Mouse (Mus musculus): Measurements from ENCODE around the gene Ifnl2. TPM values are rescaled to one million over a fixed set of nuclear protein-coding genes. Genes with fewer than 3 reads are reported as not detected.
A peak's percentile ranks its signal among the peaks of the same experiment; 100 is the strongest.
"Not testable (repeated sequence)": the region's sequence is repeated elsewhere in the genome, so short reads cannot be mapped to it uniquely, and the experiment has no call there.

Ifnl2 gene
- not detected in 2 replicates for polyA plus RNA-seq (2015; fragmentation: Nextera tagmentation; extraction: Ambion mirVana)

GRCm38 (mm10) chr7:28510405-28510974 lies at the start of gene Ifnl2:
Ifnl2 (minus strand) TSS chr7:28510455.
- not testable (repeated sequence) for H3K9ac ChIP-seq; H3K36me3 ChIP-seq (replicated peaks); H3K27me3 ChIP-seq; H3K4me3 ChIP-seq (replicated peaks); H3K27ac ChIP-seq (replicated peaks); ATAC-seq (ENCODE audit: insufficient read depth); H3K4me1 ChIP-seq (replicated peaks); H3K4me2 ChIP-seq; H3K9me3 ChIP-seq (replicated peaks)
- 32% methylated on average over 8 of the region's 8 CpGs for WGBS (ENCODE audit: insufficient replicate concordance)

GRCm38 (mm10) chr7:28558486-28558885 lies 48.2 kb upstream of the Ifnl2 start:
- Histone ChIP-seq H3K4me3 (replicated peaks) (no peak overlapping the region), H3K9ac (no peak overlapping the region), H3K27me3 (no peaks in the 10 kb centered on the region), H3K4me2 (no peak overlapping the region), H3K9me3 (replicated peaks) (no peaks in the 10 kb centered on the region), H3K4me1 (replicated peaks) (peaks cover 11% of the 10 kb centered on the region), H3K36me3 (replicated peaks) (peaks cover 52% of the 10 kb centered on the region), H3K27ac (replicated peaks) (no peak overlapping the region)
- 50% methylated on average over 4 of the region's 4 CpGs for WGBS (ENCODE audit: insufficient replicate concordance)
- no peak for ATAC-seq (ENCODE audit: insufficient read depth)

- Histone ChIP-seq H3K9ac (no peak overlapping the region), H3K36me3 (replicated peaks) (peaks cover 45% of the 10 kb centered on the region), H3K4me2 (no peak overlapping the region), H3K4me3 (replicated peaks) (no peak overlapping the region), H3K9me3 (replicated peaks) (no peaks in the 10 kb centered on the region), H3K27ac (replicated peaks) (no peak overlapping the region), H3K4me1 (replicated peaks) (peaks cover 11% of the 10 kb centered on the region), H3K27me3 (no peaks in the 10 kb centered on the region)
- ATAC-seq (ENCODE audit: insufficient read depth) = no peak
- WGBS (ENCODE audit: insufficient replicate concordance) = 27% methylated on average over 6 of the region's 6 CpGs
These were observed 47.5 kb upstream of the Ifnl2 start for GRCm38 (mm10) chr7:28557708-28558107.

- no peak for ATAC-seq (ENCODE audit: insufficient read depth)
- no peak overlapping the region for H3K4me3 ChIP-seq (replicated peaks)
- WGBS (ENCODE audit: insufficient replicate concordance) = 56% methylated on average over 5 of the region's 5 CpGs
- H3K9me3 ChIP-seq (replicated peaks) = no peaks in the 10 kb centered on the region
- no peaks in the 10 kb centered on the region for H3K27me3 ChIP-seq
- no peak overlapping the region for H3K9ac ChIP-seq
- peaks cover 38% of the 10 kb centered on the region for H3K36me3 ChIP-seq (replicated peaks)
- H3K4me1 ChIP-seq (replicated peaks) = peaks cover 11% of the 10 kb centered on the region
- H3K27ac ChIP-seq (replicated peaks) = no peak overlapping the region
- H3K4me2 ChIP-seq = no peak overlapping the region
These were observed 46.8 kb upstream of the Ifnl2 start for GRCm38 (mm10) chr7:28557069-28557468.

- H3K27ac ChIP-seq (replicated peaks) = no peak overlapping the region
- no peak for ATAC-seq (ENCODE audit: insufficient read depth)
- H3K9me3 ChIP-seq (replicated peaks) = no peaks in the 10 kb centered on the region
- no peak overlapping the region for H3K4me3 ChIP-seq (replicated peaks)
- whole genome bisulfite sequencing (ENCODE audit: insufficient replicate concordance) = 27% methylated on average over 5 of the region's 5 CpGs
- no peaks in the 10 kb centered on the region for H3K27me3 ChIP-seq
- H3K4me2 ChIP-seq = no peak overlapping the region
- peaks cover 11% of the 10 kb centered on the region for H3K4me1 ChIP-seq (replicated peaks)
- no peak overlapping the region for H3K9ac ChIP-seq
- peaks cover 31% of the 10 kb centered on the region for H3K36me3 ChIP-seq (replicated peaks)
These were observed 45.8 kb upstream of the Ifnl2 start for GRCm38 (mm10) chr7:28555939-28556535.

- H3K4me2 ChIP-seq = no peak overlapping the region
- peaks cover 6% of the 10 kb centered on the region for H3K27me3 ChIP-seq
- H3K27ac ChIP-seq (replicated peaks) = no peak overlapping the region
- H3K9me3 ChIP-seq (replicated peaks) = no peaks in the 10 kb centered on the region
- peaks cover 4% of the 10 kb centered on the region for H3K4me1 ChIP-seq (replicated peaks)
- H3K9ac ChIP-seq = no peak overlapping the region
- 71% methylated on average over 6 of the region's 6 CpGs for WGBS (ENCODE audit: insufficient replicate concordance)
- ATAC-seq (ENCODE audit: insufficient read depth) = no peak
- 0 out of 2 replicates have a peak, but pooled peaks cover 4% of the 10 kb centered on the region for H3K36me3 ChIP-seq (replicated peaks)
- no peak overlapping the region for H3K4me3 ChIP-seq (replicated peaks)
These were observed 42.8 kb upstream of the Ifnl2 start for GRCm38 (mm10) chr7:28553076-28553475.

- H3K27me3 ChIP-seq = peaks cover 61% of the 10 kb centered on the region
- H3K9me3 ChIP-seq (replicated peaks) = no peaks in the 10 kb centered on the region
- H3K36me3 ChIP-seq (replicated peaks) = no peaks in the 10 kb centered on the region
- ATAC-seq (ENCODE audit: insufficient read depth) = no peak
- peak overlapping the region; percentile 38 for H3K4me2 ChIP-seq
- no peak overlapping the region for H3K4me3 ChIP-seq (replicated peaks)
- WGBS (ENCODE audit: insufficient replicate concordance) = 16% methylated on average over 7 of the region's 7 CpGs
- peaks cover 17% of the 10 kb centered on the region; the same call in 1 of the 2 replicates for H3K4me1 ChIP-seq (replicated peaks)
- no peak overlapping the region for H3K27ac ChIP-seq (replicated peaks)
- no peak overlapping the region for H3K9ac ChIP-seq
These were observed 37.4 kb upstream of the Ifnl2 start for GRCm38 (mm10) chr7:28547628-28548027.

- no peak for ATAC-seq (ENCODE audit: insufficient read depth)
- 5% methylated on average over 5 of the region's 5 CpGs for WGBS (ENCODE audit: insufficient replicate concordance)
- Histone ChIP-seq H3K4me2 (peak within 1 kb of the TSS; percentile 38), H3K4me3 (replicated peaks) (0 out of 2 replicates have a peak within 1 kb of the TSS, but pooled peaks have one; percentile 8), H3K36me3 (replicated peaks) (no peaks in the 10 kb centered on the region), H3K27me3 (peaks cover 61% of the 10 kb centered on the region), H3K9ac (no peak within 1 kb of the TSS), H3K27ac (replicated peaks) (no peak within 1 kb of the TSS), H3K4me1 (replicated peaks) (peaks cover 17% of the 10 kb centered on the region; the same call in 1 of the 2 replicates), H3K9me3 (replicated peaks) (no peaks in the 10 kb centered on the region)
These were observed 36.9 kb upstream of the Ifnl2 start, which contains the start of gene Nccrp1 for GRCm38 (mm10) chr7:28547154-28547553. Nccrp1 (minus strand) TSS chr7:28547254.

- H3K27ac ChIP-seq (replicated peaks) = no peak overlapping the region
- H3K9me3 ChIP-seq (replicated peaks) = no peaks in the 10 kb centered on the region
- peaks cover 61% of the 10 kb centered on the region for H3K27me3 ChIP-seq
- ATAC-seq (ENCODE audit: insufficient read depth) = no peak
- peak overlapping the region; percentile 38 for H3K4me2 ChIP-seq
- peaks cover 17% of the 10 kb centered on the region; the same call in 1 of the 2 replicates for H3K4me1 ChIP-seq (replicated peaks)
- no peak overlapping the region for H3K9ac ChIP-seq
- WGBS (ENCODE audit: insufficient replicate concordance) = 2% methylated on average over 22 of the region's 22 CpGs
- H3K36me3 ChIP-seq (replicated peaks) = no peaks in the 10 kb centered on the region
- 0 out of 2 replicates have a peak overlapping the region, but pooled peaks have one; percentile 8 for H3K4me3 ChIP-seq (replicated peaks)
These were observed 36.4 kb upstream of the Ifnl2 start for GRCm38 (mm10) chr7:28546649-28547048.

- H3K27ac ChIP-seq (replicated peaks) = no peak overlapping the region
- no peaks in the 10 kb centered on the region for H3K36me3 ChIP-seq (replicated peaks)
- peaks cover 61% of the 10 kb centered on the region for H3K27me3 ChIP-seq
- no peak overlapping the region for H3K4me2 ChIP-seq
- H3K4me1 ChIP-seq (replicated peaks) = peaks cover 17% of the 10 kb centered on the region; the same call in 1 of the 2 replicates
- H3K9me3 ChIP-seq (replicated peaks) = no peaks in the 10 kb centered on the region
- no peak for ATAC-seq (ENCODE audit: insufficient read depth)
- H3K4me3 ChIP-seq (replicated peaks) = no peak overlapping the region
- 48% methylated on average over 7 of the region's 7 CpGs for WGBS (ENCODE audit: insufficient replicate concordance)
- no peak overlapping the region for H3K9ac ChIP-seq
These were observed 35.6 kb upstream of the Ifnl2 start for GRCm38 (mm10) chr7:28545891-28546210.

GRCm38 (mm10) chr7:28545048-28545890 lies 35.0 kb upstream of the Ifnl2 start:
- no peak for ATAC-seq (ENCODE audit: insufficient read depth)
- H3K4me2 ChIP-seq = no peak overlapping the region
- H3K9me3 ChIP-seq (replicated peaks) = no peaks in the 10 kb centered on the region
- no peak overlapping the region for H3K27ac ChIP-seq (replicated peaks)
- peaks cover 61% of the 10 kb centered on the region for H3K27me3 ChIP-seq
- H3K36me3 ChIP-seq (replicated peaks) = no peaks in the 10 kb centered on the region
- no peak overlapping the region for H3K9ac ChIP-seq
- H3K4me1 ChIP-seq (replicated peaks) = peaks cover 17% of the 10 kb centered on the region; the same call in 1 of the 2 replicates
- no peak overlapping the region for H3K4me3 ChIP-seq (replicated peaks)
- WGBS (ENCODE audit: insufficient replicate concordance) = 23% methylated on average over 14 of the region's 14 CpGs
